Mouse (Mus musculus) hindbrain, embryonic 12.5 days (tissue): ENCODE measurements around the gene Kiss1. TPM values are rescaled to one million over a fixed set of nuclear protein-coding genes. Genes with fewer than 3 reads are reported as not detected.

Source experiments
- ATAC-seq: fragments of 200-750 bp; cut with Nextera tagmentation; 2 replicates; pipeline ENCODE4 v1.8.0; 2017; ENCODE audit warnings: moderate TSS enrichment; ENCODE audit not compliant: low FRiP score
- H3K27ac ChIP-seq: fragments of 300-500 bp; sonication (generic); 2 replicates; pipeline ENCODE4 v1.5.1; 2016; ENCODE audit warnings: mild to moderate bottlenecking
- H3K27me3 ChIP-seq: fragments of 300-500 bp; sonication (generic); 2 replicates; pipeline ENCODE4 v1.6.1; 2016; ENCODE audit warnings: mild to moderate bottlenecking
- H3K36me3 ChIP-seq: fragments of 300-500 bp; sonication (generic); 2 replicates; pipeline ENCODE4 v1.6.1; 2016; ENCODE audit warnings: mild to moderate bottlenecking
- H3K4me1 ChIP-seq: fragments of 300-500 bp; sonication (generic); 2 replicates; pipeline ENCODE4 v1.6.1; 2016
- H3K4me2 ChIP-seq: fragments of 300-500 bp; sonication (generic); replicated peaks from 2 replicates; pipeline ENCODE4 v1.6.1; 2016; ENCODE audit warnings: mild to moderate bottlenecking
- H3K4me3 ChIP-seq: fragments of 300-500 bp; sonication (generic); 2 replicates; pipeline ENCODE4 v1.5.1; 2016; ENCODE audit warnings: mild to moderate bottlenecking
- H3K9ac ChIP-seq: fragments of 300-500 bp; sonication (generic); 2 replicates; pipeline ENCODE4 v1.6.1; 2016; ENCODE audit warnings: mild to moderate bottlenecking, moderate library complexity
- H3K9me3 ChIP-seq: fragments of 300-500 bp; sonication (generic); replicated peaks from 2 replicates; pipeline ENCODE4 v1.6.1; 2016; ENCODE audit warnings: mild to moderate bottlenecking
- WGBS: fragments of 180-500 bp; shearing (Covaris S2); methylation state at CpG from one replicate; pipeline ENCODE4 v1.1.7; 2016; 5-methylcytosine and 5-hydroxymethylcytosine counted together
- polyA plus RNA-seq: library from polyadenylated mRNA; unstranded; fragments of >200 nt; fragmentation: Nextera tagmentation; extraction: Ambion mirVana; gene quantifications from 2 replicates; pipeline ENCODE4 v1.2.1, GENCODE M21; 2016

Gene Kiss1
- polyA plus RNA-seq, 1 experiment from 2014 or later, result not detected

- H3K4me1 ChIP-seq, result peaks cover 27% of the 10 kb centered on the region
These were observed 25.3 kb upstream of the Kiss1 start for GRCm38 (mm10) chr1:133296376-133296775.

GRCm38 (mm10) chr1:133298816-133299215 lies 22.9 kb upstream of the Kiss1 start:
- Histone ChIP-seq H3K9ac (peak overlapping the region; percentile 38; the same call in 1 of the 2 replicates), H3K27ac (0 out of 2 replicates have a peak overlapping the region, but pooled peaks have one; percentile 32), H3K4me2 (no peak overlapping the region), H3K4me3 (no peak overlapping the region), H3K27me3 (peaks cover 3% of the 10 kb centered on the region; the same call in 1 of the 2 replicates), H3K36me3 (peaks cover 46% of the 10 kb centered on the region), H3K9me3 (no peaks in the 10 kb centered on the region), H3K4me1 (peaks cover 27% of the 10 kb centered on the region)
- ATAC-seq, result peak; percentile 53
- WGBS, result 46% methylated on average over 14 of the region's 14 CpGs

More at GRCm38 (mm10) chr1:133296376-133296775, 25.3 kb upstream of the Kiss1 start:
- Histone ChIP-seq H3K4me3 (no peak overlapping the region), H3K27me3 (peaks cover 3% of the 10 kb centered on the region; the same call in 1 of the 2 replicates), H3K27ac (no peak overlapping the region), H3K9me3 (no peaks in the 10 kb centered on the region), H3K4me2 (no peak overlapping the region), H3K36me3 (peaks cover 63% of the 10 kb centered on the region), H3K9ac (0 out of 2 replicates have a peak overlapping the region, but pooled peaks have one; percentile 13)
- no peak for ATAC-seq
- 91% methylated on average over 9 of the region's 9 CpGs for WGBS

- Histone ChIP-seq H3K4me3 (no peak overlapping the region), H3K27ac (no peak overlapping the region), H3K9ac (no peak overlapping the region), H3K9me3 (no peaks in the 10 kb centered on the region), H3K4me1 (peaks cover 14% of the 10 kb centered on the region), H3K27me3 (peaks cover 3% of the 10 kb centered on the region; the same call in 1 of the 2 replicates), H3K4me2 (no peak overlapping the region), H3K36me3 (peaks cover 24% of the 10 kb centered on the region)
- no peak for ATAC-seq
- WGBS, result 45% methylated on average over 3 of the region's 3 CpGs
These were observed 19.1 kb upstream of the Kiss1 start for GRCm38 (mm10) chr1:133302540-133302939.

GRCm38 (mm10) chr1:133306842-133307241 lies 14.8 kb upstream of the Kiss1 start:
- 9% methylated on average over 4 of the region's 4 CpGs for WGBS
- Histone ChIP-seq H3K36me3 (0 out of 2 replicates have a peak, but pooled peaks cover 6% of the 10 kb centered on the region), H3K4me3 (no peak overlapping the region), H3K4me1 (peaks cover 1% of the 10 kb centered on the region; the same call in 1 of the 2 replicates), H3K9ac (no peak overlapping the region), H3K9me3 (no peaks in the 10 kb centered on the region), H3K27ac (no peak overlapping the region), H3K27me3 (no peaks in the 10 kb centered on the region), H3K4me2 (no peak overlapping the region)
- peak; percentile 27; the same call in 1 of the 2 replicates for ATAC-seq

GRCm38 (mm10) chr1:133307318-133307717 lies 14.4 kb upstream of the Kiss1 start:
- H3K36me3 ChIP-seq, result 0 out of 2 replicates have a peak, but pooled peaks cover 4% of the 10 kb centered on the region
- 0 out of 2 replicates have a peak, but pooled peaks have one; percentile 2 for ATAC-seq
- H3K27me3 ChIP-seq, result no peaks in the 10 kb centered on the region
- no peak overlapping the region for H3K9ac ChIP-seq
- H3K27ac ChIP-seq, result no peak overlapping the region
- H3K4me2 ChIP-seq, result no peak overlapping the region
- no peak overlapping the region for H3K4me3 ChIP-seq
- no peaks in the 10 kb centered on the region for H3K9me3 ChIP-seq
- 16% methylated on average over 6 of the region's 6 CpGs for WGBS
- peaks cover 6% of the 10 kb centered on the region for H3K4me1 ChIP-seq

- Histone ChIP-seq H3K9me3 (no peaks in the 10 kb centered on the region), H3K27ac (no peak within 1 kb of the TSS), H3K4me2 (no peak within 1 kb of the TSS), H3K9ac (no peak within 1 kb of the TSS), H3K4me3 (no peak within 1 kb of the TSS), H3K36me3 (no peaks in the 10 kb centered on the region), H3K27me3 (no peaks in the 10 kb centered on the region), H3K4me1 (peaks cover 12% of the 10 kb centered on the region)
- WGBS, result 56% methylated on average over 14 of the region's 14 CpGs
- ATAC-seq, result no peak
These were observed 11.9 kb upstream of the Kiss1 start, which contains the start of gene Golt1a for GRCm38 (mm10) chr1:133309652-133310267. Gene Golt1a (plus strand): TSS chr1:133309800.

- H3K4me1 ChIP-seq, result peaks cover 12% of the 10 kb centered on the region
- no peaks in the 10 kb centered on the region for H3K36me3 ChIP-seq
- H3K4me3 ChIP-seq, result no peak overlapping the region
- no peak for ATAC-seq
- no peak overlapping the region for H3K9ac ChIP-seq
- H3K27ac ChIP-seq, result 0 out of 2 replicates have a peak overlapping the region, but pooled peaks have one; percentile 46
- no peaks in the 10 kb centered on the region for H3K27me3 ChIP-seq
- H3K9me3 ChIP-seq, result no peaks in the 10 kb centered on the region
- H3K4me2 ChIP-seq, result no peak overlapping the region
- 52% methylated on average over 4 of the region's 4 CpGs for WGBS
These were observed 10.4 kb upstream of the Kiss1 start for GRCm38 (mm10) chr1:133311240-133311639.

- peak overlapping the region; percentile 14 for H3K4me2 ChIP-seq
- peaks cover 12% of the 10 kb centered on the region for H3K4me1 ChIP-seq
- H3K27ac ChIP-seq, result peak overlapping the region; percentile 46; the same call in 1 of the 2 replicates
- H3K27me3 ChIP-seq, result no peaks in the 10 kb centered on the region
- no peak overlapping the region for H3K9ac ChIP-seq
- 28% methylated on average over 10 of the region's 10 CpGs for WGBS
- no peaks in the 10 kb centered on the region for H3K9me3 ChIP-seq
- peak; percentile 43 for ATAC-seq
- H3K36me3 ChIP-seq, result no peaks in the 10 kb centered on the region
- H3K4me3 ChIP-seq, result no peak overlapping the region
These were observed 9.7 kb upstream of the Kiss1 start for GRCm38 (mm10) chr1:133311946-133312345.

- Histone ChIP-seq H3K27me3 (no peaks in the 10 kb centered on the region), H3K4me1 (peaks cover 12% of the 10 kb centered on the region), H3K9ac (no peak overlapping the region), H3K4me3 (no peak overlapping the region), H3K36me3 (no peaks in the 10 kb centered on the region), H3K9me3 (no peaks in the 10 kb centered on the region), H3K27ac (no peak overlapping the region), H3K4me2 (no peak overlapping the region)
- 25% methylated on average over 8 of the region's 8 CpGs for WGBS
- ATAC-seq, result no peak
These were observed 7.3 kb upstream of the Kiss1 start for GRCm38 (mm10) chr1:133314364-133314763.

GRCm38 (mm10) chr1:133315775-133316174 lies 5.9 kb upstream of the Kiss1 start:
- H3K4me2 ChIP-seq, result no peak overlapping the region
- no peak overlapping the region for H3K4me3 ChIP-seq
- H3K4me1 ChIP-seq, result peaks cover 12% of the 10 kb centered on the region
- no peaks in the 10 kb centered on the region for H3K27me3 ChIP-seq
- no peak for ATAC-seq
- H3K9ac ChIP-seq, result no peak overlapping the region
- H3K36me3 ChIP-seq, result no peaks in the 10 kb centered on the region
- no peaks in the 10 kb centered on the region for H3K9me3 ChIP-seq
- no peak overlapping the region for H3K27ac ChIP-seq
- WGBS, result 87% methylated on average over 6 of the region's 6 CpGs

- Histone ChIP-seq H3K9me3 (no peaks in the 10 kb centered on the region), H3K27me3 (no peaks in the 10 kb centered on the region), H3K27ac (no peak overlapping the region), H3K4me2 (no peak overlapping the region), H3K9ac (no peak overlapping the region), H3K4me1 (peaks cover 16% of the 10 kb centered on the region), H3K36me3 (no peaks in the 10 kb centered on the region), H3K4me3 (no peak overlapping the region)
- ATAC-seq, result no peak
- 79% methylated on average over 4 of the region's 4 CpGs for WGBS
These were observed 5.1 kb upstream of the Kiss1 start for GRCm38 (mm10) chr1:133316577-133316976.

- no peak for ATAC-seq
- Histone ChIP-seq H3K36me3 (no peaks in the 10 kb centered on the region), H3K9ac (no peak overlapping the region), H3K4me1 (peaks cover 11% of the 10 kb centered on the region), H3K27me3 (no peaks in the 10 kb centered on the region), H3K9me3 (no peaks in the 10 kb centered on the region), H3K4me3 (no peak overlapping the region), H3K27ac (no peak overlapping the region), H3K4me2 (no peak overlapping the region)
- whole genome bisulfite sequencing, result 86% methylated on average over 1 of the region's 1 CpGs
These were observed 4.5 kb upstream of the Kiss1 start for GRCm38 (mm10) chr1:133317149-133317548.

- Histone ChIP-seq H3K9ac (no peak overlapping the region), H3K27ac (no peak overlapping the region)
These were observed 1.7 kb downstream of the Kiss1 start for GRCm38 (mm10) chr1:133323333-133323732.

More at GRCm38 (mm10) chr1:133323333-133323732, 1.7 kb downstream of the Kiss1 start:
- H3K9me3 ChIP-seq, result no peaks in the 10 kb centered on the region
- H3K36me3 ChIP-seq, result no peaks in the 10 kb centered on the region
- peaks cover 9% of the 10 kb centered on the region for H3K4me1 ChIP-seq
- no peak overlapping the region for H3K4me2 ChIP-seq
- ATAC-seq, result no peak
- H3K4me3 ChIP-seq, result no peak overlapping the region
- H3K27me3 ChIP-seq, result 0 out of 2 replicates have a peak, but pooled peaks cover 10% of the 10 kb centered on the region
- WGBS, result 41% methylated on average over 5 of the region's 5 CpGs
